Mouse (Mus musculus): ENCODE measurements around the gene Chmp5. TPM values are rescaled to one million over a fixed set of nuclear protein-coding genes. Genes with fewer than 3 reads are reported as not detected.

The Chmp5 gene
- polyA plus RNA-seq, 1 experiment = 32.0 TPM

DNA sequence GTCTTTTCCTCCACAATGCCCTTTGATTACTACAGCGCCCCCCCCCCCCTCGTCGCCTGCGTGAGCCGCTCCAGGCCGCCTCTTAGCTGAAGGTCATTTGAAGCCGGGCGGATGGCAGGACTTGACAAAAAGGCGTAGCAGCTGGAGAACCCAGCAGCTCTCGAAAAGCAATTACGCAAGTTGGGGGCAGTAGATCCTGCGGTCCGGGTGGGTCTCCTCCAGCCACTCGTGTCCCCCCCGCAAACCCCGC lies 22.3 kb downstream of the Chmp5 start:
- WGBS = under 1% methylated on average over 16 of the region's 16 CpGs

DNA sequence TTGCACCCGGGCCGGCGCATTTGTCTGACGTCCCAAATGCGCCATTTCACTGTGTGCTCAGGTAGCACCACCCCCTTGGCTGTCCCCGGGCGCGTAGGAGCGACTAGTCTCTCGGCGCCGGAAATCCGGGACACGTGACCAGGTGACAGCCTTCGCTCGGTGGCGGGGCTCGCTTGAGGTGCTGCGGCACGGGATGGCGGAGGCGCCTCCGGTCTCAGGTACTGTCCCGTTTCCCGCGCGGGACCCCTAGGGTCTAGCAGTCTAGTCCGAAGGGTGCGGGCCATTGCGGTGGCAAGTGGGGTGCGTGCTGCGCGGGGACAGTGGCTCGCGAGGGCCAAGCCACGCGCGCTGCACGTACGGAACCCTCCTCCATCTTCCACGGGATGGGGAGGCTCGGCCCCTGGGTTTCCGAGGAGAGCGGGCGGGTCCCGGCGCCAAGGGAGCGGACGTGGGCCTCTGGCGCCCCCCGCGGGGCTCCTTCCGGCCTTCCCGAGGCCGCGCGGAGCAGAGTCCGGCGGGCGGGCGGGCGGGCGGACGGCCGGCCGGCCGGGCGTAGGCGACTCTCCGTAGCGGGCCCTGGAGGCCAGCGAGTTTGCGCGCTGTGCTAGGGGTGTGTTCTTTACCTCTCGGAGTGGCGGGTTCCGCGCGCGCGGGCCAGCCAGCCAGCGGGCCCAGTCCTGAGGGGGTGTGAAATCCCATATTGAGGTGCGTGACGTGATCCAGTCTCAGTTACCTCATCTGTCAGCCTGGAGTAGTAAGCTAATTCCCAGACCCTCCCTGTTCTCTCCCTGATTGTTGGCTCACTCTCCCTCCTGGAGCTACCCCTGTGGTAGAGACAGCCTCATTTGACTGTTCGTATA lies 22.9 kb downstream of the Chmp5 start, which contains the start of gene Nfx1:
Nfx1 (plus strand) TSS at position 65 of the 860 bp plus-strand sequence.
- peak; percentile 94 for DNase-seq
- WGBS = under 1% methylated on average over 85 of the region's 85 CpGs
- H3K4me3 ChIP-seq (replicated peaks; ENCODE audit: extremely low read depth, low read depth, low read length) = peak within 1 kb of the TSS; percentile 97
- peaks cover 7% of the 10 kb centered on the region; the same call in 1 of the 2 replicates for H3K4me1 ChIP-seq (ENCODE audit: control insufficient read depth, insufficient read depth, low read length)
- TF ChIP-seq POLR2A (IDR thresholded peaks at IDR 0.05; ENCODE audit: borderline replicate concordance, extremely low read depth, low read depth, low read length) = peak; percentile 75; the same call in 1 of the 2 replicates
- TF ChIP-seq CTCF (IDR thresholded peaks at IDR 0.05; ENCODE audit: insufficient read depth, low read length) = no peak

More for the DNA sequence above, 22.3 kb downstream of the Chmp5 start:
- no peak for TF ChIP-seq POLR2A (IDR thresholded peaks at IDR 0.05; ENCODE audit: borderline replicate concordance, extremely low read depth, low read depth, low read length)
- no peak for DNase-seq
- peaks cover 7% of the 10 kb centered on the region; the same call in 1 of the 2 replicates for H3K4me1 ChIP-seq (ENCODE audit: control insufficient read depth, insufficient read depth, low read length)
- H3K4me3 ChIP-seq (replicated peaks; ENCODE audit: extremely low read depth, low read depth, low read length) = peak overlapping the region; percentile 97

DNA sequence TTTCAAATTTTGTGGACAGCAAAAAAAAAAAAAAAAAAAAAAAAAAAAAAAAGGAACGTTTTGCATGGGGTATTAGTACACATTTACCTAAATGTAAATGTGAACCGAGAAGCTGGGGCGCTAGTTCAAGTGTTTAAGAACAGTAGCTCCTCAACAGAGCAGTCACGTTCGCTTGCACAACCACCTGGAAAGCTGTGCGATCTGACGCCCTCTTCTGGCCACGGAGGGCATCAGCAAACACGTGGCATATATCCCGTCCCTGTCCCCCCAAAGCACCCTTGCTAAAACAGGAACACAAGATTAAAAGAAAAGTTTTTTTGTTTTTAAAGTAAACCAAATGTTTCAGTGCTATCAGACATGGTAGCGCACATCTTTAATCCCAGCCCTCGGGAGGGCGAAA lies 23.5 kb downstream of the Chmp5 start:
- DNase-seq = no peak
- no peak overlapping the region for H3K4me3 ChIP-seq (replicated peaks; ENCODE audit: extremely low read depth, low read depth, low read length)
- 20% methylated on average over 13 of the region's 13 CpGs for WGBS
- TF ChIP-seq CTCF (IDR thresholded peaks at IDR 0.05; ENCODE audit: insufficient read depth, low read length) (peak; percentile 70), POLR2A (IDR thresholded peaks at IDR 0.05; ENCODE audit: borderline replicate concordance, extremely low read depth, low read depth, low read length) (no peak)
- H3K4me1 ChIP-seq (ENCODE audit: control insufficient read depth, insufficient read depth, low read length) = peaks cover 7% of the 10 kb centered on the region; the same call in 1 of the 2 replicates

DNA sequence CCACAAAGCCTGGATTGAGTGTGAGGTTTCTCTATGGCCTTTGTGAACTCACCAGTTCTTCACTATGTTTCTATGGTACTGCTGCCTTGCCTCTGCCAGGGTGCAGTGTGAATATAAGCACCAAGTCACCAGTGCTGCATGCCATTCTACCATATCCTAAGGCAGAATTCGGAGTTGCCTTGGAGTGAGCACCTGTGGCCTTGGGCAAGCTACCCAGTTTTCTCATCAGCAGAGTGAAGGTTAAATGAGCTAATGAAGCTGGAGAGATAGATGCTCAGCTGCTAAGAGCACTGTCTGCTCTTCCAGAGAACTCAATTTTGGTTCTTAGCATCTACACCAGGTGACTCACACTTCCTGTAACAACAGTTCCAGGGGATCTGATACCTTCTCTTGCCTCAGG lies 25.8 kb downstream of the Chmp5 start:
- WGBS = 97% methylated on average over 1 of the region's 1 CpGs

DNA sequence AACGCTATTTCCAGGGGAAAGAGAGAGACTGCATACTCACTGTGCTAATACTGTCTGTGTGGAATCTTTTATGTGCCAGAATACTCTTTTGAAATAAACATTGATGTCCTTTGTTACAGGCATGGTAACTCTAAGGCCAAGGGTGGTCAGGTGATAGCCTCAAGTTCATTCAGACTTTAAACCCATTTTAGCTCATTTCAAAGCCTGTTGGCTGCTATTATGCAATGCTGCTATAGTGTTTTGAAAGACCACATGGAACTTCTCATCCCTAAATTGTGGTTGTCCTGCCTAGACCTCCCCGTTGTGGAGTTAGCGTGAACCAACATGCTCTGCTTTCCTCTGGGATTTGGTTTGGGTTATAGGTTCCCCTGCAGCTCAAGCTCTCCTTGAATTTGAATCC lies 27.5 kb downstream of the Chmp5 start:
- 76% methylated on average over 3 of the region's 3 CpGs for WGBS
- no peak overlapping the region for H3K4me3 ChIP-seq (replicated peaks; ENCODE audit: extremely low read depth, low read depth, low read length)

More for the DNA sequence above, 25.8 kb downstream of the Chmp5 start:
- Histone ChIP-seq H3K4me1 (ENCODE audit: control insufficient read depth, insufficient read depth, low read length) (peaks cover 7% of the 10 kb centered on the region; the same call in 1 of the 2 replicates), H3K4me3 (replicated peaks; ENCODE audit: extremely low read depth, low read depth, low read length) (no peak overlapping the region)
- TF ChIP-seq CTCF (IDR thresholded peaks at IDR 0.05; ENCODE audit: insufficient read depth, low read length) (no peak), POLR2A (IDR thresholded peaks at IDR 0.05; ENCODE audit: borderline replicate concordance, extremely low read depth, low read depth, low read length) (no peak)
- no peak for DNase-seq

DNA sequence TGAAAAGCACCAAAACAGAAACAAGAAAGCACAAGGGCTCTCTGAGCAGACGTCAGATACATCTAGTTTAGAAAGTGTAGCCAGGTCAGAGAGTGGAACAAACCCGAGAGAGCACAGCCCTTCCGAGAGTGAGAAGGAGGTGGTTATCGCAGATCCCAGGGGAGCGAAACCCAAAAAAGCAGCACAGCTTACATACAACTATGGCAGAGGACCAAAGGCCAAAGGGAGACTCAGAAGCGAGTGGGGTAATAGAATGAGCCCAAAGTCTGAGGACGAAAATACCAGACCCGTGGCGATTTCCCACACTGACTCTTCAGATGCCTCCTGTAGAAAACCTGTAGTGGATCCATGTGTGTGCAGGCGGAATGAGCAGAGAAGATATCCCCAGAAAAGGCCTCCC lies 28.4 kb downstream of the Chmp5 start:
- H3K4me3 ChIP-seq (replicated peaks; ENCODE audit: extremely low read depth, low read depth, low read length) = no peak overlapping the region
- 92% methylated on average over 10 of the region's 10 CpGs for WGBS
- no peak for TF ChIP-seq POLR2A (IDR thresholded peaks at IDR 0.05; ENCODE audit: borderline replicate concordance, extremely low read depth, low read depth, low read length)
- no peak for TF ChIP-seq CTCF (IDR thresholded peaks at IDR 0.05; ENCODE audit: insufficient read depth, low read length)
- DNase-seq = no peak
- H3K4me1 ChIP-seq (ENCODE audit: control insufficient read depth, insufficient read depth, low read length) = peaks cover 7% of the 10 kb centered on the region; the same call in 1 of the 2 replicates

More for the DNA sequence above, 27.5 kb downstream of the Chmp5 start:
- H3K4me1 ChIP-seq (ENCODE audit: control insufficient read depth, insufficient read depth, low read length) = peaks cover 7% of the 10 kb centered on the region; the same call in 1 of the 2 replicates
- TF ChIP-seq CTCF (IDR thresholded peaks at IDR 0.05; ENCODE audit: insufficient read depth, low read length) = no peak
- TF ChIP-seq POLR2A (IDR thresholded peaks at IDR 0.05; ENCODE audit: borderline replicate concordance, extremely low read depth, low read depth, low read length) = no peak
- DNase-seq = no peak

DNA sequence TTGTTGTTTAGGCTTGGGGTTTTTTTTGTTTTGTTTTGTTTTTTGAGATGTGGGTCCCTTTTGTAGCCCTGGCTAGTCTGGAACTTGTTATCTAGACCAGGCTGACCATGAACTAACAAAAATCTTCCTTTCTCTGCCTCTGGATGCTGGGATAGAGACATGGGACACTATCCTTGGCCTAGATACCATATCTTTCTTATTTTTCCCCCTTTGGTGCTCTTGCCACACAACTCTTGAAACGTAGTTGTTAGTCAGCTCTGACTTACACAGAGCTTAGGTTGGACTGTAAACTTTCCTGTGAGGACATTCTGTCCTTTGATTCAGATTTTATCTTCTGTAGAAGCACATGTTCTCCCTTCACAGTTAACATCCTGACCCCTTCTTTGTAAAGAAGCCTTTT lies 31.2 kb downstream of the Chmp5 start:
- Histone ChIP-seq H3K4me3 (replicated peaks; ENCODE audit: extremely low read depth, low read depth, low read length) (no peak overlapping the region), H3K4me1 (ENCODE audit: control insufficient read depth, insufficient read depth, low read length) (no peaks in the 10 kb centered on the region)
- TF ChIP-seq CTCF (IDR thresholded peaks at IDR 0.05; ENCODE audit: insufficient read depth, low read length) (no peak), POLR2A (IDR thresholded peaks at IDR 0.05; ENCODE audit: borderline replicate concordance, extremely low read depth, low read depth, low read length) (no peak)
- DNase-seq = no peak
- 83% methylated on average over 1 of the region's 1 CpGs for WGBS

DNA sequence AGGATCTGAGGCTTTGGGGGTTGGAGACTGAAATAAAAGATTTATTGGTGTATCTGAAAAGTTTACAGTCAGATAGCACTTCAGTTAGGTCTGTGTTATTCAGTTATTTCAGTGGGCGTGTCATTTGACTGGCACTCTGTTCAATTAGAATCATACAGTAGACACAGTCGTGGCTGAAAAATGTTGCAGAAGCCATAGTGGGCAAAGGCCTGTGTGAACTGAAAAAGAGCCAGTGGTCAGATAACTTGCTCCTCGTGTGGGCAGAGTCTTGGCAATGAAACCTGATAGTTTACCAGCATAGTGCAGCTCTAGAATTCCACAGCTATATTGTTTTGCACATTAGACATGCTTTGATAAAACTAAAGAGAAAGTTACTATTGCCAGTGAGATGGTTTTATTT lies 34.3 kb downstream of the Chmp5 start:
- 62% methylated on average over 3 of the region's 3 CpGs for WGBS
- no peak overlapping the region for H3K4me3 ChIP-seq (replicated peaks; ENCODE audit: extremely low read depth, low read depth, low read length)
- no peaks in the 10 kb centered on the region for H3K4me1 ChIP-seq (ENCODE audit: control insufficient read depth, insufficient read depth, low read length)
- no peak for DNase-seq
- TF ChIP-seq POLR2A (IDR thresholded peaks at IDR 0.05; ENCODE audit: borderline replicate concordance, extremely low read depth, low read depth, low read length) (no peak), CTCF (IDR thresholded peaks at IDR 0.05; ENCODE audit: insufficient read depth, low read length) (no peak)

DNA sequence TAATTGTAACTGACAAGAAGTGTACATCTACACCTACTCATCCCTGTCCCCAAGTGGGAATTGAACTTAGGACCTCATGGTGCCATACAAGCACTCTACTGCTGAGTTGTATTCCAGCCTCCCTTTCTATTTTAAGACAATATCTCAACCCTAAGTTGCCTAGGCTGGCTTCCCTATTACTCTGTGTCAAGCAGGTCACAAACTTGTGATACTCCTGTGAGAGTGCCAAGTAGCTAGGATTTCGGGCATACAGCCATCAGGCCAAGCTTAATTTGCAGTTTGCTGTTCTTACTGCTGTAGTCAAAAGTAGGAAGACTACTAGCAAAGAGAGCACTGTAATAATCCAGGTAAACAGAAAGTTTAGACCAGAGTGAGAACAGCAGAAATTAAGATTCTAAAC lies 35.5 kb downstream of the Chmp5 start:
- DNase-seq = no peak
- TF ChIP-seq POLR2A (IDR thresholded peaks at IDR 0.05; ENCODE audit: borderline replicate concordance, extremely low read depth, low read depth, low read length) = no peak
- no peak for TF ChIP-seq CTCF (IDR thresholded peaks at IDR 0.05; ENCODE audit: insufficient read depth, low read length)
- WGBS = 69% methylated on average over 1 of the region's 1 CpGs

DNA sequence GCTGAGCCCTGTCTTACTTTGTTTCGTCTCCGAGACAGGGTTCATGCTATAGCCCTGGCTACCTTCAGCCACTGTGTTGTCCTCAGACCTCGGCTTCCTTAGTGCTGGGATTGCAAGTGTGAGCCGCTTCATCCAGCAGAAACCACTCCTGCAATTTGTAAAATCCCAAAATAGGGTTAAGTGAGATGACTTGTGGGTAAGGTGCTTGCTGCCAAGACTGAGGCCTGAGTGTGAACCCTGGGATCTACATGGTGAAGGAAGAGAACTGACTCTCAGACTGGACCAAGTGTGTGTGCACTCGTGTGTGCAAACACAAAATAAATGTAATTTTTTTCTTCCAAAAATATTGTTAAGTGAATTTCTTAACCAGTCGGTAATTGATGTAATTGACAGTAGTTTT lies 41.4 kb downstream of the Chmp5 start:
- no peak for DNase-seq
- no peak overlapping the region for H3K4me3 ChIP-seq (replicated peaks; ENCODE audit: extremely low read depth, low read depth, low read length)
- H3K4me1 ChIP-seq (ENCODE audit: control insufficient read depth, insufficient read depth, low read length) = no peaks in the 10 kb centered on the region
- 89% methylated on average over 6 of the region's 6 CpGs for WGBS
- TF ChIP-seq CTCF (IDR thresholded peaks at IDR 0.05; ENCODE audit: insufficient read depth, low read length) (no peak), POLR2A (IDR thresholded peaks at IDR 0.05; ENCODE audit: borderline replicate concordance, extremely low read depth, low read depth, low read length) (no peak)

More for the DNA sequence above, 35.5 kb downstream of the Chmp5 start:
- no peaks in the 10 kb centered on the region for H3K4me1 ChIP-seq (ENCODE audit: control insufficient read depth, insufficient read depth, low read length)
- H3K4me3 ChIP-seq (replicated peaks; ENCODE audit: extremely low read depth, low read depth, low read length) = no peak overlapping the region
